Mouse (Mus musculus) granulocyte monocyte progenitor cell, adult 5-6 weeks (primary cell): ENCODE data around the gene Abi2. TPM values are rescaled to one million over a fixed set of nuclear protein-coding genes. Genes with fewer than 3 reads are reported as not detected.
"Not testable (repeated sequence)": the region's sequence is repeated elsewhere in the genome, so short reads cannot be mapped to it uniquely, and the experiment has no call there.

Source experiments
- ATAC-seq: replicated peaks from 2 replicates; pipeline ENCODE4 v1.8.0; 2016; ENCODE audit warnings: mild to moderate bottlenecking, moderate TSS enrichment, inconsistent platforms; ENCODE audit not compliant: poor library complexity, severe bottlenecking
- total RNA-seq, 2 experiments: library from RNA; stranded (forward) in 1 of 2; stranded (reverse) in 1 of 2; fragments of 200-712, 200-1000 nt in 1 of 2; fragments of >200 nt in 1 of 2; fragmentation: Nextera tagmentation in 1 of 2; gene quantifications; 2 replicates each; pipeline ENCODE4 v1.2.3; 2014 to 2017

Abi2 gene
- total RNA-seq (2014; fragmentation: Nextera tagmentation) (18.6 and 22.6 TPM in 2 replicates), total RNA-seq (2017) (11.3 and 17.6 TPM in 2 replicates)

DNA sequence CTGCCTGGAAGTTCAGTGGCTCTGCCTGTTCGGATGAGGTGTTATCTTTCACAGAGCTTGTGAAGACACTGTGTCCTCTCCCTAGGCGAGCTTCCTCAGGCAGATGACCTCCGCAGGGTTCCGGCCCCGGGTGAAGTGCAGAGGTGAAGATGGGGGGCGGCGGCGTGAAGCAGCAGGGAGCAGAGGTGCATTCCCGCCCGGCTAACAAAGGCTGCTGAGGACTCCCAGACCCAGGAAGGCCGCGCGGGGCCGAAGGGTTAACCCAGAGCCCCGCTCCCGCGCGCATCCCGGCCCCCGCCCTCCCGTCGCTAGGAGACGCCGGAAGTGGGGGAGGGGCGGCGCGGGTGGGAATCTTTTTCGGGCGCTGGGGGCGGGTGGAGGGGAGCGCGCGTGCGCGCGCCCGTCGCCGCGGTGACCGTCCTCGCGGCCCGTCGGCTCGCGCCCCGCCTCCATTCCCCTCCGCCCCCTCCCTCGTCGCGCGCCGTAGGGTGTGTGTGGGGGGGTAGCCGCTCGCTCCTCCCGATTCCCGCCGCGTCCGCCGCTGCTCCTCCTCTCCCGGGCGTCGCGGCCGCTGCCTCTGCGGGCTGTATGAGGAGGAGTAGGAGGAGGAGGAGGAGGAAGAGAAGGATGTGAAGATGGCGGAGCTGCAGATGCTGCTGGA is at the start of gene Abi2:
TSS of gene Abi2 (plus strand) at position 452 of the 661 bp plus-strand sequence.
- ATAC-seq = peak; percentile 94

GRCm38 (mm10) chr1:60361626-60362025 is 47.8 kb upstream of the Abi2 start:
- no peak for ATAC-seq

GRCm38 (mm10) chr1:60376556-60376955 is 32.9 kb upstream of the Abi2 start:
- ATAC-seq = no peak; the same call in 1 of the 2 replicates

DNA sequence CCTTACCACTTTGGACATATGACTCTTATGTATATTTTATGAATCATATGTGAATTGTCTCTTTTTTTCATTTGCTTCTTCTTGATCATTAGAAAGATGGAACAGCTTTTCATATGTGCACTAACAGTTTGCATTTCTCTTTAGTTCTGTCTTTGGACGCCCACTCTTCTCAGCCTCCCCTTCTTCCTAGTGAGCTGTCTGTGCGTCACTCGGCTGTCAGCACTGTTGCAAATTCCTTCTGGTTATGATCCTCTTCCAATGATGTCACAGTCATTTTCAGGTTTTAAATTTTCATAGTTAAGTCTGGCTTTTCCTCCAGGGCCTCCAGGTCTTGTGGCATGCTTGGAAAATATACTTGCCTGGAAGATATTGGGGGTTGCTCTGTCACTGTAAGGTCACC is 27.5 kb upstream of the Abi2 start:
- no peak for ATAC-seq

GRCm38 (mm10) chr1:60404848-60405247 is 4.6 kb upstream of the Abi2 start:
- no peak for ATAC-seq

GRCm38 (mm10) chr1:60408501-60409167 is 785 bp upstream of the Abi2 start:
- ATAC-seq = peak; percentile 12; the same call in 1 of the 2 replicates

- ATAC-seq = peak; percentile 57
Observed at GRCm38 (mm10) chr1:60409928-60410817, 754 bp downstream of the Abi2 start.

- ATAC-seq = no peak
Observed at GRCm38 (mm10) chr1:60416724-60417123, 7.3 kb downstream of the Abi2 start.

DNA sequence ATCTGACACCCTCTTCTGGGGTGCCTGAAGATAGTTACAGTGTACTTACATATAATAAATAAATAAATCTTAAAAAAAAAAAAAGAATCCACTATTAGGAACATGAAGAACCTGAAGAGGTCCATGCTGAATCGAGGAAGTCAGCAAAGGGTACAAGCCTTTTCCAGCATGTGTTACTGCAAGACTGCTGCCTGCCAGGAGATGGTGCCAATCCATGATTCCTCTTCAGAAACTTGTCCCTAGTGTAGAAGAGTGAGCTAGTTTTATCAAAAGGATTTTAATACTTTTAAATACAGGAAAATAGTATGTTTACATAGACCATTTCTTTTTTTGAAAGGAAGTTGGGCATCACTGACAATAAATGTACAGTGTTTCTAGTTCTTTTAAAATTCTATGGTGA is 14.5 kb downstream of the Abi2 start:
- ATAC-seq = no peak

DNA sequence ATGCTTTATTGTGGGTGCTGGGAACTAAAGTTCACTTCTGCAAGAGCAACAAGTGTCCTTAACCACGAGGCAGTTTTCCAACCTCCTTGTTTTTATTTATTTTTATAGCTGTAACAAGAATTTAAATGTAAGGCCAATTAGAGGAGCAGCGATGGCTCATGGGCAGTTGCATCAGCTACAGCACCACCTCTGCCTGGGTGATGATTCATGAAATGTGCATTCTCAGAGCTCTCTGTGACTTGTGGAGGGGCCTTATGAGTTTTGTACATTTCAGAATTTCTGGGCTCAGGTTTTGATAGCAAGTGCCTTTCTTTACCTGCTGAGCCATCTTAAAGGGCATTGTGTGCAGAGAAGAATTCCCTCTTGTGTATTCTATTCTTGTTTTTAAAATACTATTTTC is 18.9 kb downstream of the Abi2 start:
- no peak for ATAC-seq

- peak; percentile 88 for ATAC-seq
Observed at GRCm38 (mm10) chr1:60428932-60429331, 19.5 kb downstream of the Abi2 start.

GRCm38 (mm10) chr1:60431531-60431930 is 22.1 kb downstream of the Abi2 start:
- no peak for ATAC-seq

GRCm38 (mm10) chr1:60432497-60432896 is 23.1 kb downstream of the Abi2 start:
- no peak for ATAC-seq

DNA sequence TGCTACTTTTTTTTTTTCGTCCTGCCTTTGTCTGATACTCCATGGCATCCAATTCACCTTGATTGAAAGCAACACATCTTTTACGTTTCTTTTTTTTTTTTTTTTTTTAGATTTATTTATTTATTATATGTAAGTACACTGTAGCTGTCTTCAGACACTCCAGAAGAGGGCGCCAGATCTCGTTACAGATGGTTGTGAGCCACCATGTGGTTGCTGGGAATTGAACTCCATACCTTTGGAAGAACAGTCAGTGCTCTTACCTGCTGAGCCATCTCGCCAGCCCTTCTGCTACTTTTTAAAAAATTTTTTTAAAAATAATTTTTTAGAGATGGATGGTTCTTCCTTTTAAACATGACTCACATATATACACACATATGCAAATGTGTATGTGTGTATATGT is 32.0 kb downstream of the Abi2 start:
- ATAC-seq = not testable (repeated sequence)

GRCm38 (mm10) chr1:60447067-60447466 is 37.6 kb downstream of the Abi2 start:
- ATAC-seq = peak; percentile 66

DNA sequence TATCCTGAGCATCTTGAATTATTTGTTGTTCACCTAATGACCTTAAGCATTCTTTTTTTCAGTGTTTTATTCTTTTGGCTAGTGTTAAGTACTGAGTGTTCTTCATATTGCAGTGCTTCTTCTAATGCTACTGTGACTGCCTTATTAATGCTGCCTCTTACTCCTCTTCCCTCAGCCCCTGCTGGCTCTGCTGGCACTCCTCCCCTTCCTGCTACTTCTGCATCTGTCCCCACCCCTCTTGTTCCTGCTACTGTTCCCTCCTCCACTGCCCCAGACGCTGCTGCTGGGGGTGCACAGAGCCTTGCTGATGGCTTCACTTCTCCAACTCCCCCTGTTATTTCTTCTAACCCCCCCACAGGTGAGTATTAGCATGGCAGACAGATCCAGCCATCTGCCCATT is 40.5 kb downstream of the Abi2 start:
- no peak for ATAC-seq

DNA sequence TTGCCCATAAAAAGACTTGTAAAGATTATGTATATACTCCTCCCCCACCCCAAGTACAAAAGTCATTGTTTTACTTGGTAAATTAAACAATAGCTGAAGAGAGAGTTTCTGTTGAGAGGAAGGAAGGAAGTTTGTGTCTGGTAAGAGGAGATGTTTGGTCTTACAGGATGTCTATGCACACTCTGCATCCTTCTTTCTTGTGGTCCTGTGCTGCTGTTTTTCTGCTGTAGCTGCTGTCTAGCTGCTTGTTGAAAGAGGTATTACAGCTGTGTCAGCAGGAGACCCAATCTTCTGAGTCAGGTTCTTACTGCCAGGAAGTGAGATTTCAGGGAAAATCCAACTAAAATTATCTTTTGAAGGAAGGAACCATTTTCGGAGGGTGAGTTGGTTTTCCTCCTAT is 51.2 kb downstream of the Abi2 start:
- ATAC-seq = no peak

DNA sequence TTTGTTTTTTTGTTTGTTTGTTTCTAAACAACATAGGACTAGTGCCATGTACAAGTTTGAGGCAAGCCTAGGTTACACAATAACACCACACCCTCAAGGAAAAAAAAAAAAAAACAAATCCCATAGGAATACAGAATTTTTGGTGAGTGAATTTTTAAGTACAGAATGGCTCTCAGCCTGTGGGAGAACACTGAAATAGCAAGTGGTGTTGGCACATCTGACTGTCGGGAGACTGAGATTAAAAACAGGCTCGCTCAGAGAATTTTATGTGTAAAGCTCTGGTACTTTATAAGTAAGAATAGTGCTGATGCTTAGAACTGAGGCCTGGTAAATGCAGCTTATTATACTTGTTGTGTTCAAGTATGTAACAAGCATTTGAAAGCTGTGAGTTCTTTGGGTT is 60.1 kb downstream of the Abi2 start:
- ATAC-seq = no peak

DNA sequence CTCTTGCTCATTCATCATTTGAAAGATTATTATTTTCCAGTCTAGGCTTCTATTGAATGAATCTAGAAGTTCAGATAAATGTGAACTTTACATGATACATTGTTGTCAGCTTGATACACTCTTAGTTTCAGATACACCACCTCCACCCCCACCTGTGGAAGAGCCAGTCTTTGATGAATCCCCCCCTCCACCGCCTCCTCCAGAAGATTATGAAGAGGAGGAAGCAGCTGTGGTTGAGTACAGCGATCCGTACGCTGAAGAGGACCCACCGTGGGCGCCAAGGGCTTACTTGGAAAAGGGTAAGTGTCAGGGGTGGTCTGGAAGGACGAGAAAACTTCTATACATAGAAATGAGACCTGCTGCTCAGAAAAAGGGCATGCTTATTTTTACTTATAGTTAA is 61.1 kb downstream of the Abi2 start:
- no peak for ATAC-seq

DNA sequence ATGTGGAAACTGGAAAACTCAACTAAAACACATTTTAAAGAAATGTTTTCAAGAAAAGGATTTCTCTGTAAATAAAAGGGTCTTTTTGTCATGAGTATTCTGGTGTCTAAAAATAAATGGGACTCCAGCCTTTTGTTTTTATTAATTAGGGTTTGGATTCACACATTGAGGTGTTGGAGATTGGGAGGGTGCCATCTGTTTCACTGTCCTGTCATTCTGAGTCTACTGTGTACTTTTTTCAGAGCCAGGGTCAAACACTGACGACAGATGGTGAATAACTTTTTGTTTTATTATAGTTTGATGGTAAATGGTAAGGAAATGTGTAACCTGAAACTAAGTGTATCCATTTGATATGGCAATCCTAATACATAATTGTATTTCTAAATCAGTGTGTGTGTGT is 72.1 kb downstream of the Abi2 start:
- no peak for ATAC-seq

DNA sequence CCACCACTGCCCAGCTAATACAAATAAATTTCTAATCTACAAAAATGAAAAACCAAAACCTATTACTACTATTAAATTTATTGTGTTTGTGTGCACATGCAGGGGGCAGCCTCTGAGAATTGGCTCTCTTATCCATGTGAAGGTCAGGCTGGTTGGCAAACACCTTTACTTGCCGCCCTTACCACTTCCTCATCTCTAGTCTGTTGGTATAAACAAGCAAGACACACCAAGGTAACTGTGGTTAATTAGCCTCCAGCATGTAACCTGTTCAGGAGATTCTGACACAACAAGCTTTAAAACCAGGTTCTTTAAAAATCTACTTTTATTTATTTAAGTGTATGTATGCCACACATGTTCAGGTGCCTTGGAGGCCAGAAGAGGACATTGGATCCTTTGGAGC is 73.5 kb downstream of the Abi2 start:
- no peak for ATAC-seq
